Mouse (Mus musculus): ENCODE data around the gene Cdk17. TPM values are rescaled to one million over a fixed set of nuclear protein-coding genes. Genes with fewer than 3 reads are reported as not detected.

Gene Cdk17
- polyA plus RNA-seq, 2 experiments: 10.5 to 12.9 TPM

GRCm38 (mm10) chr10:93123310-93123709, 37.4 kb upstream of the Cdk17 start:
- Histone ChIP-seq H3K27ac (peak overlapping the region; percentile 47; the same call in 1 of the 2 replicates), H3K9me3 (ENCODE audit: control insufficient read depth, low read length) (no peaks in the 10 kb centered on the region), H3K4me2 (ENCODE audit: low read depth) (peak overlapping the region; percentile 69), H3K4me3 (ENCODE audit: insufficient read depth in 1 of 2, low read depth in 2 of 2, low read length in 2 of 2) (no peak overlapping the region), H3K36me3 (replicated peaks; ENCODE audit: control insufficient read depth, insufficient read depth, low read depth) (no peaks in the 10 kb centered on the region), H3K9ac (replicated peaks) (no peak overlapping the region), H3K4me1 (replicated peaks; ENCODE audit: control insufficient read depth in 2 of 2, insufficient read depth in 2 of 2, low read length in 1 of 2) (peaks cover 29 to 39% of the 10 kb centered on the region in 2 experiments), H3K27me3 (ENCODE audit: control insufficient read depth, insufficient read depth, low read length) (no peaks in the 10 kb centered on the region)
- ATAC-seq (ENCODE audit: insufficient read depth) (no peak), DNase-seq (ENCODE audit: low read depth in 3 of 3, low spot score in 3 of 3) (no peak)
- WGBS (ENCODE audit: insufficient replicate concordance): 33% methylated on average over 4 of the region's 4 CpGs
- TF ChIP-seq CTCF (IDR thresholded peaks at IDR 0.05; ENCODE audit: low read depth): no peak
- no peak for TF ChIP-seq EP300 (IDR thresholded peaks at IDR 0.05; ENCODE audit: low read depth)

- H3K4me3 ChIP-seq (ENCODE audit: insufficient read depth in 1 of 2, low read depth in 2 of 2, low read length in 2 of 2): peak overlapping the region; percentile 35 to 38
- H3K27ac ChIP-seq: peak overlapping the region; percentile 47
- 9% methylated on average over 12 of the region's 12 CpGs for WGBS (ENCODE audit: insufficient replicate concordance)
- no peaks in the 10 kb centered on the region for H3K9me3 ChIP-seq (ENCODE audit: control insufficient read depth, low read length)
- no peaks in the 10 kb centered on the region for H3K36me3 ChIP-seq (replicated peaks; ENCODE audit: control insufficient read depth, insufficient read depth, low read depth)
- peak; percentile 19; the same call in 1 of the 2 replicates for TF ChIP-seq EP300 (IDR thresholded peaks at IDR 0.05; ENCODE audit: low read depth)
- TF ChIP-seq CTCF (IDR thresholded peaks at IDR 0.05; ENCODE audit: low read depth): no peak
- no peaks in the 10 kb centered on the region for H3K27me3 ChIP-seq (ENCODE audit: control insufficient read depth, insufficient read depth, low read length)
- ATAC-seq (ENCODE audit: insufficient read depth) (peak; percentile 70), DNase-seq (ENCODE audit: low read depth in 3 of 3, low spot score in 3 of 3) (peak; percentile 57 to 74 (median 66))
- H3K4me1 ChIP-seq (replicated peaks; ENCODE audit: control insufficient read depth in 2 of 2, insufficient read depth in 2 of 2, low read length in 1 of 2): peaks cover 29 to 39% of the 10 kb centered on the region in 2 experiments
- peak overlapping the region; percentile 49 for H3K9ac ChIP-seq (replicated peaks)
- peak overlapping the region; percentile 69 for H3K4me2 ChIP-seq (ENCODE audit: low read depth)
Observed at GRCm38 (mm10) chr10:93123957-93124613, 36.6 kb upstream of the Cdk17 start.

- H3K4me1 ChIP-seq (replicated peaks; ENCODE audit: control insufficient read depth in 2 of 2, insufficient read depth in 2 of 2, low read length in 1 of 2): peaks cover 29 to 37% of the 10 kb centered on the region in 2 experiments
- ATAC-seq (ENCODE audit: insufficient read depth): no peak
- WGBS (ENCODE audit: insufficient replicate concordance): 71% methylated on average over 3 of the region's 3 CpGs
- DNase-seq (ENCODE audit: low read depth in 3 of 3, low spot score in 3 of 3): no peak
- H3K36me3 ChIP-seq (replicated peaks; ENCODE audit: control insufficient read depth, insufficient read depth, low read depth): no peaks in the 10 kb centered on the region
- no peak overlapping the region; the same call in 1 of the 2 replicates for H3K9ac ChIP-seq (replicated peaks)
- peak overlapping the region; percentile 38 for H3K4me2 ChIP-seq (ENCODE audit: low read depth)
- no peaks in the 10 kb centered on the region for H3K9me3 ChIP-seq (ENCODE audit: control insufficient read depth, low read length)
- peak overlapping the region in 1 of 2 experiments; percentile 6; a peak in 1 of 4 replicates for H3K4me3 ChIP-seq (ENCODE audit: insufficient read depth in 1 of 2, low read depth in 2 of 2, low read length in 2 of 2)
- H3K27ac ChIP-seq: no peak overlapping the region
- TF ChIP-seq CTCF (IDR thresholded peaks at IDR 0.05; ENCODE audit: low read depth) (no peak), EP300 (IDR thresholded peaks at IDR 0.05; ENCODE audit: low read depth) (no peak)
- no peaks in the 10 kb centered on the region for H3K27me3 ChIP-seq (ENCODE audit: control insufficient read depth, insufficient read depth, low read length)
Observed at GRCm38 (mm10) chr10:93126025-93126424, 34.6 kb upstream of the Cdk17 start.

- no peak for DNase-seq (ENCODE audit: low read depth in 3 of 3, low spot score in 3 of 3)
- Histone ChIP-seq H3K36me3 (replicated peaks; ENCODE audit: control insufficient read depth, insufficient read depth, low read depth) (no peaks in the 10 kb centered on the region), H3K27me3 (ENCODE audit: control insufficient read depth, insufficient read depth, low read length) (no peaks in the 10 kb centered on the region), H3K4me2 (ENCODE audit: low read depth) (no peak overlapping the region), H3K4me3 (ENCODE audit: insufficient read depth in 1 of 2, low read depth in 2 of 2, low read length in 2 of 2) (no peak overlapping the region), H3K9me3 (ENCODE audit: control insufficient read depth, low read length) (no peaks in the 10 kb centered on the region), H3K9ac (replicated peaks) (no peak overlapping the region), H3K4me1 (replicated peaks; ENCODE audit: control insufficient read depth in 2 of 2, insufficient read depth in 2 of 2, low read length in 1 of 2) (peaks cover 18 to 19% of the 10 kb centered on the region in 2 experiments), H3K27ac (no peak overlapping the region)
- no peak for ATAC-seq (ENCODE audit: insufficient read depth)
- TF ChIP-seq CTCF (IDR thresholded peaks at IDR 0.05; ENCODE audit: low read depth) (no peak), EP300 (IDR thresholded peaks at IDR 0.05; ENCODE audit: low read depth) (no peak)
- 65% methylated on average over 2 of the region's 2 CpGs for WGBS (ENCODE audit: insufficient replicate concordance)
Observed at GRCm38 (mm10) chr10:93128566-93128965, 32.1 kb upstream of the Cdk17 start.

- H3K27me3 ChIP-seq (ENCODE audit: control insufficient read depth, insufficient read depth, low read length): no peaks in the 10 kb centered on the region
- H3K4me3 ChIP-seq (ENCODE audit: insufficient read depth in 1 of 2, low read depth in 2 of 2, low read length in 2 of 2): no peak overlapping the region
- H3K9ac ChIP-seq (replicated peaks): no peak overlapping the region
- TF ChIP-seq EP300 (IDR thresholded peaks at IDR 0.05; ENCODE audit: low read depth) (no peak), CTCF (IDR thresholded peaks at IDR 0.05; ENCODE audit: low read depth) (no peak)
- DNase-seq (ENCODE audit: low read depth in 3 of 3, low spot score in 3 of 3): no peak
- no peak for ATAC-seq (ENCODE audit: insufficient read depth)
- H3K36me3 ChIP-seq (replicated peaks; ENCODE audit: control insufficient read depth, insufficient read depth, low read depth): no peaks in the 10 kb centered on the region
- H3K4me2 ChIP-seq (ENCODE audit: low read depth): no peak overlapping the region
- 62% methylated on average over 1 of the region's 1 CpGs for WGBS (ENCODE audit: insufficient replicate concordance)
- no peaks in the 10 kb centered on the region for H3K9me3 ChIP-seq (ENCODE audit: control insufficient read depth, low read length)
- H3K4me1 ChIP-seq (replicated peaks; ENCODE audit: control insufficient read depth in 2 of 2, insufficient read depth in 2 of 2, low read length in 1 of 2): peaks cover 11 to 16% of the 10 kb centered on the region in 2 experiments
- no peak overlapping the region for H3K27ac ChIP-seq
Observed at GRCm38 (mm10) chr10:93129345-93129744, 31.3 kb upstream of the Cdk17 start.
